Mouse (Mus musculus) ovary, postnatal 10 days (tissue): ENCODE data around the gene Plk1.
A peak's percentile ranks its signal among the peaks of the same experiment; 100 is the strongest.

Experiments used
- DNase-seq: peaks from one replicate; pipeline ENCODE4 v3.0.0; 2022; ENCODE audit warnings: low spot score

Plk1 gene

DNA sequence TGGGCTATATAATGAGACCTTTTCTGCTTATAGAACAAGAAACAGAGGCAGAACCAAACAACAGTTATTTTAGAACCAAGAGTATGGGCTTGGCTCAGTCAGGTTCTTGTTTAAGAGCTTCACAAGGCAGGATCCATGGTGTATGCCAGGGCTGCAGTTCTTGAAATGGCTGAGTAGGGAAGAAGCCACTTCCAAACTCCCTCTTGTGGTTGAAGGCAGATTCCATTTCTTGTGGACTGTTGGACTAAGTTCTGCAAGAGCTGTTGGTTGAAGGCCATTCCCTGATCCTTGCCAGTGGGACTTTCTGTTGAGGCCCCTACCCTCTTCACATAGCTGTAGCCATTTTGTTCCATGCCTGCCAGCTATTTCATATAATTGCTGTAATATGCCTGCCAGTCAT is 34.7 kb downstream of the Plk1 start:
- no peak for DNase-seq

DNA sequence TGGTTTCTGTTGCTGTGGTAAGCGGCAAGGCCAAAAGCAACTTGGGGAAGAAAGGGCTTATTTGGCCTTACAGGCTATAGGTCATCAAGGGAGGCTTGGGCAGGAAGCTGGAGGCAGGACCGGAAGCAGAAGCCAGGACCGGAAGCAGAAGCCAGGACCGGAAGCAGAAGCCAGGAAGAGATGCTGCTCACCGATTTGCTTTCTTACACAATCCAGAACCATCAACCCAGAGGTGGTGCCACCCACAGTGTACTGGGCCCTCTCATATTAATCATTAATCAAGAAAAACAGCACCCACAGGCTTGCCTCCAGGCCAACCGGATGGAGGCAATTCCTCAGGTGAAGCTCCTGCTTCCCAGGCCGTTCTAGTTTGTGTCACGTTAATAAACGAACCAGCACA is 37.5 kb downstream of the Plk1 start:
- no peak for DNase-seq

DNA sequence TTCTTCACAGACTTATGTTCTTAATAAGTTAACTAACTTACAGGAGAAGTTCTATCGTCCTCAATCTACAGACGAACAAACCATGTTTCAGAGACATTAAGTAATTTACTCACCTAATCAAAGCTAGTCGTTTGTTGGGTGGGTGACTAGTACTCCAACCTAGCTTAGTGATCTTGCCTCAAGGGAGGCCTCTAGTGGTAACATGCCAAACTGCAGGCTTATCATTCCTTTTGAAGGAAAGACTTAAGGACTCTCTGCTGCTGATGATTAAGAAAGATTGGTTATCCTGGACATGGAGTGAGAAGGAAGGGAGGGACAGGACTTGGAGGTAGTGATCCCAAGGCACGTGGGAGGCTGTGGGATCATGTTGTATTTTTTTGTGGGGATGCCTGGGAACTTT is 38.1 kb downstream of the Plk1 start:
- no peak for DNase-seq

DNA sequence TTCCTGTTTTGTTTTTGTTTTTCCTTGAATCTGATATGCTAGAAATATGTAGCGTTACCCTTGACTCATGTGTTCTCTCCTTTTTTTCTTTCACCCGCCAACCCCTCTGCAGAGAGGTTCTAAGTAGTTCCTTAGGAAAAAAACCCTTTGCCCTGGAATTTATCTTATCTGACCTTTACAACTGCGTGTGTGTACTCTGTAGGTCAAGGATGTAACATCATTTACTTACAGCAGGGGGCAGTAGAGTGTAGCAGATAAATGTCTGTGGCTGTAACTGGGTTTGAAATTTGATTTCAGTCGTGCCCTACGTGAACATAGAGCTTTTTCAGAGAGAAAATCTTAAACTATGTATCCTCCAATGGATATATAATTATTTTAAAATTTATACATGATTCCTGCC is 40.1 kb downstream of the Plk1 start:
- no peak for DNase-seq

DNA sequence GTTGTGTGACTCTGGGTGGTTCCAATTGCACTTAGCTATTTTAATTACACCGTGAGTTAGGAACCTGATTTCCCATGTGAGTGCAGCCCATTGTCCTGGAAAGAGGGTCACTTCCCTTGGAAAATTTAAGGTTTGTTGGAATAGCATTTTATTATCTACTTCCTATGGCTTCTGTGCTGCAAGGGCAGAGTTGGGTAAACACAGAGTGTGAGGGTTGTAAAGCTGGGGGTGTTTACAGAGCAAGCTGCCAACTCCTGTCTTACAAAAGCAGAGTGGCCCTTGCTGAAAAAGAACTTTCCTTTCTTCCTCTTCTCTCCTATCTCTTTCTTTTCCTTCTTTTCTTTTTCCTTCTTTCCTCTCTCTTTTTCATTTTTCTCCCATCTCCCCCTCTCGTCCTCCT is 44.7 kb downstream of the Plk1 start:
- no peak for DNase-seq

DNA sequence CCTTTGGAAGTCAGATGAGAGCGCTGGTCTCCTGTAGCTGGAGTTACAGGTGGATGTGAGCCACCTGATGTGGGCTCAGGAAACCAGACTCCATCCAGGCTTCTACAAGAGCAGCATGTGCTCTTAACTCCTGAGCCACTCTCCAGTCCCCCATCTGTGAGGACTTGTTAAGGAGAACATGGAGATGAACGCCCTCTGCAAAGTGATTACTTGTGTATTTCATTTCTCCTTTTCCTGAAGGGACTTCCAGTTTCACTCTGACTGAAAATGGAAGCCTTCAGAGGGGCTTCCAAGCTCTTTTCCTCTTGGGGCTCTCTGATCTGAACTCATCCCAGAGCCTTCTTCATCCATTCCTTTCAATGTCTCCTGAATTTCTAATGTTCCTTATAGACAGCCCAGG is 46.9 kb downstream of the Plk1 start:
- DNase-seq, result no peak

DNA sequence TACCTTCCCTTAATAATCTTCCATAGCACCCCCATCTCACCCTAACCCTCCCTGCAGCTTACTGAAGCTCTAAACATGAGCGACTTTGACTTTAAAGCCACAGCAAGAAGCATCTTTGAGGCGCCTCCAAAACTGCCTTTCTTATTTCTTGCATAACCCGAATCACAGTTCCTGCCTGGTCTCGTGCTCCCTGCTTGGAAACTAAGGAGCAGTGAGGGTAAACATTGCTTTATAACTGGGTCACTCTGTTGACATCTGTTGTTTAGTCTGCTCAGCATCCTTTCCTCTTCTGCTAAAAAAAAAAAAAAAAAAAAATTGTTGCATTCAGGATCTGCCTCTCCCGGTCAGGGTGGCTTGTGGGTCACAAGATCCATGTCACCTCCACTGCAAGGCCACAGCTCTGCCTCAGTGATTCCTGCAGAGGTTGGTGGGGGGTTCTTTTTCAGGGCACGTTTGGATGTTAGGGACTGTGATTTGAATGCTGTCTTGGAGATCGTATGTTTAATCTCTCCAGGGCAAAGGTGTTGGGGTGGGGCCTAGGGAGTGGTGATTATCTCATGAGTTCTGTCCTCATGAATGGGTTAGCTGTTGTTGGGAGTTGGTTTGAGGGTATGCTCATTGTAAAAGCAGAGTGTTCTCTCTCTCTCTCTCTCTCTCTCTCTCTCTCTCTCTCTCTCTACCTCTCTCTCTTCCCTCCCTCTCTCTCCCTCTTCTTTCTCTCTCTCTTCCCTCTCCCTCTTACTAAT is 49.2 kb downstream of the Plk1 start:
- DNase-seq, result no peak

DNA sequence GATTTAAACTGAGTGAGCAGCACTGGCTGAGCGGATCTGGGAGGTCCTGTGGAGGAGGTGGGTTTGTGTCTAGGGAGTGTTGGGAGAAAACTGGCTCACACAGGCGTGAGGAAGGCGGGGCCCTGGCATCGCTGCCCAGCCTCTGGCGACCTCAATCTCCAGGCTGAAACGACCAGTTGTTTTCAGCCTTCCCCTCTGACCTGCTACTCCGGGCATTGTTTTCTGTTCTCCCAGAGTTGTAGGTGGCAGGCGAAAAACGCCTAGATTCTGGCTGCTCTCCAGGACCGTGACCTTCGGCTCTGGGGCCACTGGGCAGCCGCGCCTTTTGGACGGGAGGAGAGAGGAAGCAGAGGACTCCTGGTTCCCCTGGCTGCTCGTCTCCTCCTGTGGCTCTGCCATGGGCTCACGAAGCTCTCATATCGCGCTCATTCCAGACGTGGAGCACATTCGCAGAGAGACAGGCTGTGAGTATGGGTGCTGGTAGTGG is 60.1 kb downstream of the Plk1 start, which contains the start of gene Chp2:
Chp2 (plus strand) TSS at position 182 of the 487 bp plus-strand sequence.
- peak; percentile 5 for DNase-seq
